Mouse (Mus musculus): ENCODE measurements around the gene Wdr53.
"Not testable (repeated sequence)": the region's sequence is repeated elsewhere in the genome, so short reads cannot be mapped to it uniquely, and the experiment has no call there.

Gene Wdr53

DNA sequence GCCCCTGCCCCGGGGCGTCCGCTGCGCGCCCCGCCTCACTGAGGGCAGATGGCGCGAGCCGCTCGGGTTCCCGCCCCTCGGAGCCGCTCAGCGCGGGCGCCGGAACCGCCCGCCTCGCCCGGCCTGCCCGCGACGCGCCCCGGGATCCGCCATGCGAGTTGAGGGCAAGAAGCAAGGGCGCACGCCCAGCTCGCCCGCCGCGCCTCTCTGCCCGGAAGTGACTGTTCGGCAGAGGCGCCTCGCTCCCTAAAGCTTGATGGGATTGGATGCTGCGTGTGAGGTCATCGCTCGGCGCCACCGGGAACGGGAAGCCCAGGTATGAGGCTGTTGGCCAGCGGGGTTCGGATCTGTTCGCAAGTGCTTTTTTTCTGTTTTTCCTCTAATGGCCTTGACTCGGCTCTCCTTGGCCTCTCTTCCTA lies at the start of gene Wdr53, which contains the start of gene Fbxo45:
Gene Wdr53, plus strand, starts transcription at position 276 of the 419 bp plus-strand sequence.
Gene Fbxo45, minus strand, starts transcription at position 207 of the 419 bp plus-strand sequence.
- peak; percentile 96 for DNase-seq (ENCODE audit: low spot score)

DNA sequence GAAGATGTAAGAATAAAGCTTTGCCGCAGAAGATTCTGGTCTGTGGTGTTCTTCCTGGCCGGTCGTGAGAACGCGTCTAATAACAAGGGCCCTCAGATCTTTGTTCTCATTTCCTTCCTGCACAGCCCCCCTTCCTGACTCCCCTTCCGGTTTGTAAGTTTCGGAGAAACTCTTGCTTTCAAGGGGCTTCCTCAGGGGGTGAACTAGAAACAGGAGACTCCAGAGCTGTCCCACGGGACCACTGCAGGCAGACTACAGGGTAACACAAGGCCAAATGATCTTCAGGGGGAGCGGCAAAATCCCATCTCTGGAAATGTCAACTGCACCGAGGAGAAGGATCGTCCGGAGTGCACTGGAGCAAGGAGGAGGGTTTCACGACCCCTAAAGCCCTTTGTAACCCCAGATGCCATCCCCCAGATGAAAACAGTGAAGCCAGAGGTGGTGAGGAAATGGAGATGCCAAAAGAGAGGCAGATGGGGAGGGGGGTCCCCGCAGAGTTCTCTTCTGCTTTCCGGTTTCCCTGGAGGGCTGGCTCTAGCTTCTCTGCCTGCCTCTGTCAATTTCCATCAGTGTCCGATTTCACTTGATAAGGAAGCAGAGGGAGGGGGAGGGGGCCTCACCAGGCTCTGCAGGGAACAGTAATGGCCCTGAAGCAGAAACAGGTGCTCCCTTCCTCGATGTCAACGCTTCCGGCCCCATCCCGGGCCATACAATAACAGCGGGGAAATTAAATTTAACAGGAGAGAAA lies 46.6 kb upstream of the Wdr53 start:
- DNase-seq (ENCODE audit: low spot score): no peak

DNA sequence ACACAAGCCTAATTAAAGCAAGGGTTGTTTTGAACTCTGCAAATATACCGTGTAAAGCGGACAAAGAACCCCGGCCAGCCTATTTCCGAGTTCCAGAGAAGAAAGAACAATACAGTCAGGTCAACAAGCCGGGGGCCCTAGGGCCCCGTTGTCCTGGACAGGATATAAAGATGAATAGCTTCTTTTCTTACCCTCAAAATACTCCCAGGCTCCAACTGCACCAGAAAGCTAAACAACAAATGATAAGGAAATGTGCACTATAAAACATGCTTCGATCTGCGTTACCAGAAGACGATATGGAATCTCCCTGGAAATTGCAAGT lies 46.1 kb upstream of the Wdr53 start:
- no peak for DNase-seq (ENCODE audit: low spot score)

DNA sequence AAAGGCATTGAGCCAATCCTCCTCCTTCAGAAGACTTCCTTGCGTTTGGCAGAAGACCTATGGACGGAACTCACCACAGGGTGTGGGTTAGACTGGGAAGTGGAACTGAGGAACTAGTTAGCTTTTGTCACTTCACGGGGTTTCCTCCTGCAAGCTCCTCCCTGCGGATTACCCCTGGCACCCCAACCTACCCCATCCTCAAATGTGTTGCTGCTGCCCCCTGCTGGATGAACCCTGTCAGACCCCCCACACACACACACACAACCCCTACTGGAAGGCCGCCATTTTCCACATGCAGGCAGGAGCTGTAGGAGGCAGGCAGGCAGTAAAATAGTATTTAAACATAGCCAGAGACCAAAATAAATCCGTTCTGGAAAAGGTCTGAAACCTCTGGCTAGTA lies 44.3 kb upstream of the Wdr53 start:
- DNase-seq (ENCODE audit: low spot score): peak; percentile 67

DNA sequence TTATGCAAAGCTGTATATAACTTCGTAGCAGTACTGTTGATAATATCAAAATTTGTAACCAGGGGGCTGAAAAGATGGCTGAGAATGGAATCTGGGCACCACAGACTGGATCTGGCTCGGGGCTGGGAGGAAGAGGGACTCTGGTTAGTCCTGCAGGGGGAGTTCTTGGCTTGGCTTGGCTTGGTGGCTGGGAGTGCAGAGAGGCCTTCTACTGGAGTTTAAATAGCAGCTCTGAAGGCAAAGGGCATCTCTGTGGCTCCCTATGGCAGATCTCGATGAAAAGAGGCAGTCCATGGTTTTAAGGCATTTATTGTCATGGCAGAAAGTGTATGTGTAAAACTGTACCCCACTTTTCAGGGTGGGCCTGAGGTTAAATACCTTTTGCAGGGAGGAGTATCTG lies 42.1 kb upstream of the Wdr53 start:
- no peak for DNase-seq (ENCODE audit: low spot score)

DNA sequence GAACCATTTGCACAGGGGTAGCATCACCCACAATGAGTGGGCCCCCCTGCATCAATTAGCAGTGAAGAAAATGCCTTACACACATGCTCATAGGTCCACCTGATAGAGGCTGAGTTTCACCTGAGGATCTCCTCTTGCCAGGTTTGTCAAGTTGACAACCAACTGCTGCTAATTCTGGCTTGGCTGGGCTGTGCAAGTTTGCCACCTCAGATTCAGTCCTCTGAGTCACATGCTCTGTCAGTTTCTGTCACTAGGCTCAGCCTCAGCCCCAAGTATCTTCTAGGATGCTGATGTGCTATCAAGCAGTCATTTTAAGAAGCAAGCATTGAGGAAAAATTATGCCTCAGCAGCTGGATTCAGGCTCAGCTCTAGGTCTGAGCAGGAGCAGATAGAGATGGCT lies 32.9 kb upstream of the Wdr53 start:
- no peak for DNase-seq (ENCODE audit: low spot score)

DNA sequence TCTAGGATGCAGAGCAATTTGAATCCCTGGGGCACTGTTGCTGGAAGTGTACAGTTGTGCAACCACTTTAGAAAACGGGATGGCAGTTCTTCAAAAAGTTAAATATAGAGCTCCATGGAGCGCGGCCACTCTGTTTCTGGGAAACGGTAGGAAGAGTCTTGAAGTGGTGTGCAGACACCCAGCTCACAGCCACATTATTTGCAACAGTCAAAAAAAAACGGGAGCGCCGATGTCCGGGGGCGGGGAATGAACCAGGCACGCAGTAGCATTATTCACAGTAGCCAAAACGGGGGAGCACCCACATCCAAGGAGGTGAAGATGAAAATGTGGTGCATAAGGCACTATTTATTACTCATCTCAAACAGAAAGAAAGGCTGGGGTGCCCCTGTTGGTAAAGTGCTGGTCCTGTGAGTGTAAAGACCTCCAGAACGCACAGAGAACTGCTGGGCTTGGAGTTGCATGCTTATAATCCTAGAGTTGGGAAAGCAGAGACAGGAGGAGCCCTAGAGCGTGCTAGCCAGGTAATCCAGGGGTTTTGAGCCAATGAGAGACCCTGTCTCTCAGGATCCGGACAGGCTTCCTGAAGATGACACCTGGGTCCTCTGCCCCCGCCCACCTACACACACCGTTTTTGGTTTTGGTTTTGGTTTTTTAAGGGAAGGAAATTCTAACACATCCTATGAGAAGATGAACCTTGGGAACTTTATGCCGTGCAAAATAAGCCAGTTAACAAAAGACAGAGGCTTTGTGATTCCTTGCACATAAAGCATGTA lies 32.0 kb upstream of the Wdr53 start:
- DNase-seq (ENCODE audit: low spot score): no peak

DNA sequence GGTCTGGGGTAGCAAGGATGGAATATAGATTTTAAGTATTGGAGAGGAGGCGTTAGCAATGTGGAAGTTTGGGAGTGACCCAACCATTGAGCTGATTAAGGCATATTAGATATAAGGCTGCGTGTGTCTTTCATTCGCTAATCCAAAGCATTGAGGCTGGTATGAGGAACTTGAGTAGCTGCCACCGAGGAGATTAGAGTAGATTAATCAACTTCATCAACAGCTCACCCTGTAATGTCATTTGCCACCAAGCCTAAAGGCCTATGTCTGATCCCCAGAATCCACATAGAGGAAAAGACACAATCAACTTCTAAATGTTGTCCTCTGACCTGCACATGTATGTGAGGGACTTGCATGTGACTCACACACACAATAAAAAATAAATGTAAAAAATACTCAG lies 25.2 kb upstream of the Wdr53 start:
- DNase-seq (ENCODE audit: low spot score): no peak

DNA sequence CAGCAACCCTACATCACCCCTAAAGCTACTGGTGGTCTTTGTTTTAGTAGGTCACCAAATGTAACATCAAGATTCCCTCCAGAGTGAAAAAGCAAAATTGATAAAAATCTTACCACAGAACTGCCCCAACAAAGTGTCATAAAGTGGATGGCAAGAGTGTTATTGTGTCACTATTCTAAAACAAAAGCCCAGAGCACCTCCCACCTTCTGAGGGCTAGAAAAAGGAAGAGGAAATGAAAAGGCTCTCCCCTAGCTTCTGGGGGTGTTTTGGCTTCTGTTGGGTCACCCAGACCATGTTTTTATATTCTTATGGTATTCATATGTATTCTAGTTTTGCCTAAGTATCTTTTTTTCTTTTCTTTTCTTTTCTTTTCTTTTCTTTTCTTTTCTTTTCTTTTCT lies 24.6 kb upstream of the Wdr53 start:
- no peak for DNase-seq (ENCODE audit: low spot score)

DNA sequence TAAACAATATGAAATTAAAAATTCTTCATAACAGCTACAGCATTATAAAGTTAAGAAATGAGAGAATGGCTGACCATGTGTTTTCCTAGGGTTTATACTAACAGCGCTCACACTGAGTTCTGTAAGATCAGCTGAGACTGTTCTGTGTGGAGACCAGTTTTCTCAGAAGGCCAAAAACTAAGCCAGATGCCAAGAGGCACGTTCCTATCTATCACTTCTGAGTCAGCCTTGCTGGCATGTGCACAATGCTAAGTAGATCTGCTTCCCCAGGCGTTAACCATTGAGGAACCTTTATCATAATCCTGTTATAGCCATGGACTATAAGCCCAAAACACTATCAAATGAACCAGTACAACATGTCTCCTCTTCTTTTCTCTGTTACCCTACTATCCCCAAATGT lies 15.0 kb upstream of the Wdr53 start:
- DNase-seq (ENCODE audit: low spot score): not testable (repeated sequence)

DNA sequence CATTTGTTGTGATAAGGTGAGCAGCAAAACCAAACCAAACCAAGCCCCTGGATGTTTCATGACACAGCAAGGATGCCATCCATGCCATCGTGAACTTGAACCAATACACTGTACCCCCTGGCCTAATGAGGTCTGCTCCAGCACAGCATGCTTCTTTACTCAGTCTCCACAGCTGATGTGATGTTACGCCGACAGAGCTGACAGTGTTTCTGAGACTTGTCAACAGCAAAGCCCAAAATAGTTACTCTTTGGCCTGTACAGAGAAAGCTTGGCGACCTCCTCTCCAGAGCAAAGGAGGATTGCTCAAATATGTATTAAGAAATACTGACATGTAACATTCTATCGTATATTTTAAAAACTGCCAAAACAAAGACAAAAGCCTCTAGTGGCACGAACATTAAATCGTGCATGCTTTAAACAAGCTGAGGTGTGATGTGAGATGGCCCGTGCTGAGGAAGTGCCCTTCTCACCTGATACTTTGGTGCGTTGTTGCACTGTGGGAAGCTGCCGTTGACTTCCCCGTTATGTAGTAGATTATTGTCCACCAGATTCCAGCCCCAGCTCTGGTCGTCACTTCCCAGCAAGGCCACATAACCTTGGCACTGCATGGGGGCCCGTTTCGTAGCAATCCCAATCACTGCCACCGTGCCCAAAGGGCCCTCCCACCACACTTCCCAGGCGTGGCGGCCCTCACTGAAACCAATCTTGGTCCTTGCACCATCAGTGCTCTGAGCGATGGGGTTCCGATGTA lies 8.9 kb upstream of the Wdr53 start:
- DNase-seq (ENCODE audit: low spot score): no peak

DNA sequence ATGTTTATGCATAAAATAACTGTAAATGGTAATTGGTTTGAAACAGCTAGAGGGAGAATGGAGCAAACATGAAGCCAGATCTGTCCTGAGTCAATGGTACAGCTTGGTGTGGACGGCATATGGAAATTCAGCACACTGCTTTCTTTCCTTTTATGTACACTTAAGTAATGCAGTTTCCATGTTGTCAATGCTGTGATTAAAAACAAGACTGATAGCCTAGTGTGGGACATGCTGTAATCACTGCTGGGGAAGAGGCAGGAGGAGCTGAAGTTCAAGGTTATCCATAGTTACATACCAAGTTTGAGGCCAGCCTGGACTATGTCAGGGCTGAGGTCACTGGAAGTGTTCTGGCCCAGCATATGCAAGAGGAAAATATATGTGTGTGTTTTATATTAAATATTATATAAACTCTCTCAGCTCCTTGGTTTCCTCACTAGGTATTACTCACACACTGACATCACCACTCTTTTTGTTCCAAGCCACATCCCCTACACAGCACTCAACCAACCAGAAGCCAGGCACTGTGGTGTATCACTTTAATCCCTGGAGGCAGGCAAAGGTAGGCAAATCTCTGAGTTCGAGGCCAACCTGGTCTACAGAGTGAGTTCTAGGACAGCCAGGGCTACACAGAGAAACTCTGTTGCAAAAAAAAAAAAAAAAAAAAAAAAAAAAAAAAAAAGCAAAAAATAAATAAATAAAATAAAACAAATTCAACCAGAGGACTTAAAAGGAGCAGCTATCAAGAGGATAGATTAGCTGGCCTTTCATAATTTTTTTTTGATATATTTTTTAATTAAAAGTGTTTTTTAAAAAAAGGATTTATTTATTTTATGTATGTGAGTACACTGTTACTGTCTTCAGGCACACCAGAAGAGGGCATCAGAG lies 7.4 kb upstream of the Wdr53 start:
- DNase-seq (ENCODE audit: low spot score): no peak

DNA sequence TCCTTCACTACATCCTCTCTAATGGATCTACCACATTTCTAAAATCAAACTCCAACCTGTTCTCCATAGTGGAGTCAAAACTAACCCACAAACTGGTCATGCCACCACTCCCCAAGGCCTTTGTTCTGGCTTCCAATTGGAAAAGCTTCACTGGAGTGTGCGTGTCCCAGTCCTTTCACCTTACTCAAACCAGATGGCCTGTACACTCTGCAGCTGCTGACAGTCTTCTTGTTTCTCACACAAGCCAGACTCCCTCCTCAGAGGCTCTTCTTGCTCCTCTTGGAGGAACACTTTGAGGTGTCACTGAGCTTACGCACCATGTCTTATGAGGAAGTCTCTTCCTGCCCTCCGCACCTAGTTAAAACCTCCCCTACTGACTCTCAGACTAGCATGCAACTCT lies 3.1 kb upstream of the Wdr53 start:
- DNase-seq (ENCODE audit: low spot score): no peak

DNA sequence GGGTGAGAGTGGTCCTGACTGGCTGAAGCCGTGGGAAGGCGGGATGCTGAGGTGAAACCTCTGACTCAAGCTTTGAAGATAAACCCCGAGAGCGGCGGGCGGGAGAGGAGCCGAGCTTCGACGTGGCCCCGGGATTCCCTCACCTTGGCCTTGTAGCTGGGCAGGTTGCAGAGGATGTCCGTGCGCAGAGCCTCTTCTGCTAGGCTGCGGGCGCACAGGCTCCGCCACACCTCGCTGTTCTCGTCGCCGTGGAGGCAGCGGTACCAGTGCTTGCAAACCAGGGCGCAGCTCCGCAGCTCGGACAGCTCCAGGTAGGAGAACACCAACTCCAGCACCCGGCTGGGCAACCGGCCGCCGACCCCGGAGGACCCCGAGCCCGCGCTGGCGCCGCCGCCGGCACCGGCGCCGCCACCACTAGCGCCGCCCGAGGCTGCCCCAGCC lies 656 bp upstream of the Wdr53 start:
- DNase-seq (ENCODE audit: low spot score): peak; percentile 74

DNA sequence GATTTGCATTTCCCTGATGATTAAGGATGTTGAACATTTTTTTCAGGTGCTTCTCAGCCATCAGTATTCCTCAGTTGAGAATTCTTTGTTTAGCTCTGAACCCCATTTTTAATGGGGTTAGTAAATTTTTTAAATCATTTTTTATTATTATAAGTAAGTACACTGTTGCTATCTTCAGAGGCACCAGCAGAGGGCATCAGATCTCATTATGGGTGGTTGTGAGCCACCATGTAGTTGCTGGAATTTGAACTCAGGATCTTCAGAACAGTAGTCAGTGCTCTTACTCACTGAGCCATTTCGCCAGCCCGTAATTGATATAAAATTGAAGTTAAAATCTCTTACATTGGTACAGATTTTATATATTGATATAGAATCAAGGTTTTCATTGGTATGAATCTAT lies 17.2 kb downstream of the Wdr53 start:
- not testable (repeated sequence) for DNase-seq (ENCODE audit: low spot score)

DNA sequence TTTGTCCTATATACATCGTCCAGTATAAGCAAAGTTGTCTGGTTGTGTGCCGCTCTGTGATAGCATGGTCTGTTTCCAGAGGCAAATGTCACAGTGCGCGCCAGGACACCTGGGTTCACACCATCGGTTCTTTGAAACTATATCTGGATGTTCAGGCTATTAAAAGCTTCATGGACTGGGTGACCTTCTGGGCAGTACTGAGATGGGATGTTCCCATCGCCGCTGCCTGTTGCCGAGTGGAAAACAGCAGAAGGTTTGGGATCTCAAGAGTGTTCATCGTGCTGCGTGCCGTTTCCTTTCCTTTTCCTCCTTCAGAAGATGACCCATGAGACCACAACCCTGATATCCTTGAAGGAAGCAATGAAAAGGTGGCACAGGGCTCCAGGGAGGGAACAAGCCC lies 24.3 kb downstream of the Wdr53 start, which contains the start of gene Smco1:
Gene Smco1, plus strand, starts transcription at position 178 of the 400 bp plus-strand sequence.
- DNase-seq (ENCODE audit: low spot score): no peak

DNA sequence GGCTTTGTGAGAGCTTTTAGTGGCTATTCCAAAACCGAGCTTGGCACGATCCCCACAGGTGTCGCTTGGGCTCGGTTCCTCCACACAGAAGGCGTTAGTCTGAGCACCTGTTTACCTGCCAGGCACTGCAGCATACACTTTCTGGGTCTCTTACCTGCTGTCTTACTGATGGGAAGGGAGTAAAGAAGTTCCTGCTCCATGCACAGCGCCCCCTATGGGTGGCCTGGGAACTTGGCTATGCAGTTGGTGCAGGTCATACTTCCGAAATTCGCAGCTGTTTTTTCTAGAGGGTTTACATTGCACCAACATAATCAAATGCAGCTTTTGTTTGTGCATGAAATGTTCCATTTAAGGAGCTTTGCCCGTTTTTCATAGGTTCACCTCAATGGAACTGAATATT lies 26.3 kb downstream of the Wdr53 start:
- peak; percentile 59 for DNase-seq (ENCODE audit: low spot score)

DNA sequence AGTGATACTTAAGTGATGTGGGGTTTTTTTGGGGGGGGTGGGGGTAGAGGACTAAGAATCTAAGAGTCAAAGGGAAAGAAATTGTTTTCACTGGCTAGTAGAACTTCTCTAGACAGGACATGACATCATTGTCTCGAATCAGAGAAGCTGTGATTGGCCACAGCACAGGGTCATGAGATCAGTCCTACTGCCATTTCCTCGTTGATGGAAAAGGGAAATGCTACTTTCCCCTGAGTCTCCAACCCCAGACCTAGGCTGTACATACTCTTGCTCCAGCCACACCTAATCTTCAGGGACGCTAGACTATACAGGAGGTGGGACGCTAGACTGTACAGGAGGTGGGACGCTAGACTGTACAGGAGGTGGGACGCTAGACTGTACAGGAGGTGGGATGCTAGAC lies 28.0 kb downstream of the Wdr53 start:
- no peak for DNase-seq (ENCODE audit: low spot score)

DNA sequence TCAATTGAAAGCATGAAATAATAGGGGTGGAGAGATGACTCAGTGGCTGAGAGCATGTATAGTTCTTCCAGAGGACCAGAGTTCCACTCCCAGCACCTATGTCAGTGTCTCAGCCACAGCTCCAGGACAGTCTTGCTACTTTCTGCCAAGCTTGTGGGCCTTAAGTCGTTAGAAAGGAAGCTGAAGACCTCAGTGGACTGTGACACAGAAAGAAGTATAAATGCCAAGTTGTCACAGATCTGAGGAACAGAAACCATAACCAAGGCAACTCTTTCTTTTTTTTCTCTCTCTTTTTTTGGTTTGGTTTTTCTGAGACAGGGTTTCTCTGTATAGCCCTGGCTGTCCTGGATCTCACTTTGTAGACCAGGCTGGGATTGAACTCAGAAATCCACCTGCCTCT lies 28.8 kb downstream of the Wdr53 start:
- no peak for DNase-seq (ENCODE audit: low spot score)

DNA sequence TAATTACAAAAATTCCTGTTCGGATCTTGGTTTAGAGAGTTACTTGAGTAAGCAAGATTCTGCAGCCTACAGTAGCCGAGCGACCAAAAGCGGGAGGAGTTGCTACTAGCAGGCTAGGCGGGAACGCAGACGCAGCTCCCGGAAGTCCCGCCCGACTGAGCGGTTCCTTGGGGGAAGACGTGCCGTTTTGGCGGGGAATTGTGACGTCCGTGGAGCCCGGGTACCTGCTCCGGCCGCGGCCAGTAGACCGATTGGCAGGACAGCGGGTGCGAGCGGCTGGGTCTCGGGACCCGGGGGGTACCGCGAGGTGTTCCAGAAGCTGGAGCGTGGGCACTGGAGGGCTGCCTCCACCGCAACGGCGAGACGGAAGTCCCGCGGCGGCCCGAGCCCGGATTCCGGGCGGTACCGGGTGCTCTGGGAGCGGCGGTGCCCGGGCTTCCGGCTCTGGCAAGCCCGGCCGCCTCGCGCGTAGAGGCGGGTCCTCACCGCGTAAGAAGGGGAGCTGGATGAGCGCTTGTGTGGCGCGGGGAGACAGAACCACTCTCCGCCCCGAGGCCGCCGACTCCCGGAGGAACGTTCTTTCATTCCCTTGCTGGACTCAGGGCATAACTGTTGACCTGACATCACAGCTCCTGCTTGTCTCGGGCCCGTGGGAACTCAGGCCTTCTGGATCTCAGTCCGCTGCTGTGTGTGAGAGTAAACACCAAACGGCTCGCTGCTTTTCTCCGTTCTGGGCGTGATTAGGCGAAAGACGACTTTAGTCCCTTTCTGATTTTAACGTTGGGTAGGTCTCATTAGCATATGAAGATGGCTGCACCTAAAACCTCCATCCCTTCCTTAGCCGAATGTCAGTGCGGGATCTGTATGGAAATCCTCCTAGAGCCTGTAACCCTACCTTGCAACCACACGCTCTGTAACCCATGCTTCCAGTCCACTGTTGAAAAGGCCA lies 30.6 kb downstream of the Wdr53 start, which contains the start of gene Rnf168:
Gene Rnf168, plus strand, starts transcription at position 152 of the 949 bp plus-strand sequence.
- DNase-seq (ENCODE audit: low spot score): peak; percentile 87

Measured in testis, postnatal 10 days (tissue).